Mouse (Mus musculus) monocyte, adult 2 months (primary cell): ENCODE data around the gene Gm6367.
"Not testable (repeated sequence)": the region's sequence is repeated elsewhere in the genome, so short reads cannot be mapped to it uniquely, and the experiment has no call there.

Experiments used
- DNase-seq, 2 experiments: peaks; one replicate each; pipeline ENCODE4 v3.0.0; 2022; ENCODE audit warnings: low spot score in 2 of 2, low read depth in 1 of 2

The Gm6367 gene

GRCm38 (mm10) chr5:94988326-94988725 is at the start of gene Gm6367:
Gene Gm6367 (plus strand): TSS chr5:94988626.
- not testable (repeated sequence) for DNase-seq
